Mouse (Mus musculus) olfactory bulb, adult 2 months (tissue): ENCODE results near the gene Olfr1466. TPM values are rescaled to one million over a fixed set of nuclear protein-coding genes. Genes with fewer than 3 reads are reported as not detected.

Source experiments
- H3K27ac ChIP-seq: fragments of 200-500 bp; 2 replicates; pipeline ENCODE4 v1.5.1; 2012; ENCODE audit warnings: low read depth, low read length; ENCODE audit not compliant: insufficient read depth
- H3K4me1 ChIP-seq: fragments of 200-500 bp; 2 replicates; pipeline ENCODE4 v1.6.1; 2012; ENCODE audit warnings: low read length; ENCODE audit not compliant: control insufficient read depth, insufficient read depth
- H3K4me3 ChIP-seq: fragments of 200-500 bp; 2 replicates; pipeline ENCODE4 v1.5.1; 2012; ENCODE audit warnings: mild to moderate bottlenecking, low read depth, low read length, moderate library complexity; ENCODE audit not compliant: insufficient read depth
- CTCF ChIP-seq: fragments of 200-500 bp; IDR thresholded peaks from 2 replicates; pipeline ENCODE4 v1.5.1; 2012; ENCODE audit warnings: low read depth, mild to moderate bottlenecking, low read length, moderate library complexity; ENCODE audit not compliant: insufficient read depth
- POLR2A ChIP-seq: fragments of 200-500 bp; IDR thresholded peaks from 2 replicates; pipeline ENCODE4 v1.6.1; 2012; ENCODE audit warnings: mild to moderate bottlenecking, low read depth, low read length, moderate library complexity; ENCODE audit not compliant: insufficient read depth
- WGBS: fragments of 180-500 bp; shearing (Covaris S2); methylation state at CpG from one replicate; pipeline ENCODE4 v1.1.7; 2018; 5-methylcytosine and 5-hydroxymethylcytosine counted together
- polyA plus RNA-seq: library from polyadenylated mRNA; stranded (reverse); fragments of >200 nt; gene quantifications from 2 replicates; pipeline ENCODE4 v1.2.4, GENCODE M21; 2012; ENCODE audit warnings: low replicate concordance; ENCODE audit not compliant: missing spikeins, insufficient read depth, insufficient read length

Olfr1466 gene
- not detected in 2 replicates for polyA plus RNA-seq

GRCm38 (mm10) chr19:13338562-13338961 lies at the start of gene Olfr1466:
TSS of gene Olfr1466 (plus strand) at chr19:13338862.
- TF ChIP-seq CTCF: no peak
- TF ChIP-seq POLR2A: no peak
- Histone ChIP-seq H3K4me1 (no peaks in the 10 kb centered on the region), H3K27ac (no peak within 1 kb of the TSS), H3K4me3 (no peak within 1 kb of the TSS)
- WGBS: 89% methylated on average over 2 of the region's 2 CpGs

GRCm38 (mm10) chr19:13315441-13315840 lies 23.2 kb upstream of the Olfr1466 start, which contains the start of gene Olfr1465:
TSS of gene Olfr1465 (minus strand) at chr19:13315541.
- Histone ChIP-seq H3K4me3 (no peak within 1 kb of the TSS), H3K27ac (no peak within 1 kb of the TSS), H3K4me1 (no peaks in the 10 kb centered on the region)
- TF ChIP-seq CTCF: no peak
- TF ChIP-seq POLR2A: no peak

- TF ChIP-seq CTCF: no peak
- TF ChIP-seq POLR2A: no peak
- no peak within 1 kb of the TSS for H3K27ac ChIP-seq
- H3K4me1 ChIP-seq: no peaks in the 10 kb centered on the region
- 61% methylated on average over 2 of the region's 2 CpGs for WGBS
- no peak within 1 kb of the TSS for H3K4me3 ChIP-seq
Measured at GRCm38 (mm10) chr19:13361936-13362335, 23.3 kb downstream of the Olfr1466 start, which contains the start of gene Olfr1467. TSS of gene Olfr1467 (plus strand) at chr19:13362236.

Other genes with a start within 250 kb of the Olfr1466 start
- not detected in 2 replicates for gene Olfr1457, start 241.0 kb upstream of the Olfr1466 start, polyA plus RNA-seq
- gene Olfr1458, start 232.1 kb upstream of the Olfr1466 start, polyA plus RNA-seq: not detected in 2 replicates
- gene Olfr1459, start 189.3 kb upstream of the Olfr1466 start, polyA plus RNA-seq: not detected in 2 replicates
- gene Olfr1461, start 175.9 kb upstream of the Olfr1466 start, polyA plus RNA-seq: not detected in 2 replicates
- gene Olfr1462, start 153.1 kb upstream of the Olfr1466 start, polyA plus RNA-seq: not detected in 2 replicates
- gene Olfr1463, start 107.5 kb upstream of the Olfr1466 start, polyA plus RNA-seq: not detected in 2 replicates
- gene Olfr1465, start 23.3 kb upstream of the Olfr1466 start, polyA plus RNA-seq: not detected in 2 replicates
- gene Olfr1467, start 23.4 kb downstream of the Olfr1466 start, polyA plus RNA-seq: not detected in 2 replicates
- not detected in 2 replicates for gene Olfr1469, start 69.0 kb downstream of the Olfr1466 start, polyA plus RNA-seq
- not detected in 2 replicates for gene Olfr1471, start 104.5 kb downstream of the Olfr1466 start, polyA plus RNA-seq
- not detected in 2 replicates for gene Olfr1472, start 117.2 kb downstream of the Olfr1466 start, polyA plus RNA-seq
- gene Olfr1474, start 130.7 kb downstream of the Olfr1466 start, polyA plus RNA-seq: not detected in 2 replicates
- not detected in 2 replicates for gene Olfr1475, start 141.3 kb downstream of the Olfr1466 start, polyA plus RNA-seq
- gene Olfr1477, start 161.7 kb downstream of the Olfr1466 start, polyA plus RNA-seq: not detected in 2 replicates
- gene Olfr1480, start 189.1 kb downstream of the Olfr1466 start, polyA plus RNA-seq: not detected in 2 replicates
- gene Olfr1484, start 244.6 kb downstream of the Olfr1466 start, polyA plus RNA-seq: not detected in 2 replicates